Mouse (Mus musculus) midbrain, embryonic 10.5 days (tissue): ENCODE data around the gene Mcat. TPM values are rescaled to one million over a fixed set of nuclear protein-coding genes. Genes with fewer than 3 reads are reported as not detected.

Source experiments
- DNase-seq: peaks from one replicate; pipeline ENCODE4 v3.0.0-alpha.2; 2017; ENCODE audit warnings: low spot score
- H3K27ac ChIP-seq: fragments of 300-500 bp; sonication (generic); replicated peaks from 2 replicates; pipeline ENCODE4 v1.5.1; 2016; ENCODE audit warnings: mild to moderate bottlenecking
- H3K27me3 ChIP-seq: fragments of 300-500 bp; sonication (generic); 2 replicates; pipeline ENCODE4 v1.6.1; 2016; ENCODE audit warnings: low read depth, mild to moderate bottlenecking; ENCODE audit not compliant: poor library complexity, severe bottlenecking
- H3K36me3 ChIP-seq: fragments of 300-500 bp; sonication (generic); 2 replicates; pipeline ENCODE4 v1.6.1; 2016; ENCODE audit warnings: mild to moderate bottlenecking, moderate library complexity
- H3K4me1 ChIP-seq: fragments of 300-500 bp; sonication (generic); 2 replicates; pipeline ENCODE4 v1.6.1; 2016
- H3K4me3 ChIP-seq: fragments of 300-500 bp; sonication (generic); 2 replicates; pipeline ENCODE4 v1.5.1; 2016; ENCODE audit warnings: mild to moderate bottlenecking, moderate library complexity
- H3K9me3 ChIP-seq: fragments of 300-500 bp; sonication (generic); replicated peaks from 2 replicates; pipeline ENCODE4 v1.6.1; 2016; ENCODE audit warnings: mild to moderate bottlenecking
- WGBS: fragments of 180-500 bp; shearing (Covaris S2); methylation state at CpG from one replicate; pipeline ENCODE4 v1.1.7; 2016; 5-methylcytosine and 5-hydroxymethylcytosine counted together
- polyA plus RNA-seq: library from polyadenylated mRNA; unstranded; fragments of >200 nt; fragmentation: Nextera tagmentation; extraction: Ambion mirVana; gene quantifications from 2 replicates; pipeline ENCODE4 v1.2.1, GENCODE M21; 2016

The Mcat gene
- polyA plus RNA-seq, 1 experiment from 2014 or later = 46.2 TPM

DNA sequence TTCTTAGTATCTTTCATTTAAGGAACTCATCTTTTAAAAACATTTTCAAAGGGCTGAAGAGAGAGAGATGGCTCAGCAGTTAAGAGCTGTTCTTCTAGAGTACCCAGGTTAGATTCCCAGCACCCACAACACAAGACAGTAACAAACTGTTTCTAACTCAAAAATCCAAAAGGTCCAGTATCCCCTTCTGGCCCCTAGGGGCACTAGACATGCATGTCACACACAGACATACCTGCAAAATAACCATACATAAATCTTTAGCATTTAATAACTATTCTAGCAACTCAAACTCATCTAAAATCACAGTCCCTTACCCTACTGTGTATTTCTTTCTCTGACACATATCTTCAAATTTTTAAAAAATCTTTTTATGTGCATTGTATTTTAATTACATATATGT is 9.8 kb downstream of the Mcat start:
- no peak for DNase-seq
- H3K4me1 ChIP-seq = peaks cover 15% of the 10 kb centered on the region
- H3K27ac ChIP-seq = no peak overlapping the region
- no peaks in the 10 kb centered on the region for H3K27me3 ChIP-seq
- H3K9me3 ChIP-seq = no peaks in the 10 kb centered on the region; the same call in 1 of the 2 replicates
- no peak overlapping the region for H3K4me3 ChIP-seq
- peaks cover 49% of the 10 kb centered on the region for H3K36me3 ChIP-seq

DNA sequence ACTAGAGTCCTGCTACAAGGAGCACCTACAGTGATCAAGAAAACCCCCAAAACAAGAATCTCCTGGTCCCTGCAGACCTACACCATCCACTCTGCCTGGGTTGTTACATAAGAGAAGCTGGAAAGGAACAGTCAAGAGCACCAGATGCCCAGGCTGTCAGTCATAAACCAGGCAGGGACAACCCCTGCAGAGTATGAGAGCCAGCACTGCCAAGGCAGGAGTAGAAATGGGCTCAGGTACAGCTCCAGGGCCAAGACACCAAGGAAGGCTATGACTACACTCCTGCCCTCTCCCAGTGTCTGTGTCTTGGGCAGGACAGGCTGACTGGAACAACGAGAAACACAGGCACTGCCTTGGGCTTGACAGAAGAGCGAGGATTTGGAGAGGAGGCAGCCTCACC is 13.4 kb downstream of the Mcat start:
- 89% methylated on average over 2 of the region's 2 CpGs for WGBS
- H3K36me3 ChIP-seq = peaks cover 86% of the 10 kb centered on the region
- H3K27ac ChIP-seq = no peak overlapping the region
- H3K4me1 ChIP-seq = peaks cover 8% of the 10 kb centered on the region
- no peak overlapping the region for H3K4me3 ChIP-seq
- no peaks in the 10 kb centered on the region; the same call in 1 of the 2 replicates for H3K9me3 ChIP-seq
- no peaks in the 10 kb centered on the region for H3K27me3 ChIP-seq
- DNase-seq = no peak

DNA sequence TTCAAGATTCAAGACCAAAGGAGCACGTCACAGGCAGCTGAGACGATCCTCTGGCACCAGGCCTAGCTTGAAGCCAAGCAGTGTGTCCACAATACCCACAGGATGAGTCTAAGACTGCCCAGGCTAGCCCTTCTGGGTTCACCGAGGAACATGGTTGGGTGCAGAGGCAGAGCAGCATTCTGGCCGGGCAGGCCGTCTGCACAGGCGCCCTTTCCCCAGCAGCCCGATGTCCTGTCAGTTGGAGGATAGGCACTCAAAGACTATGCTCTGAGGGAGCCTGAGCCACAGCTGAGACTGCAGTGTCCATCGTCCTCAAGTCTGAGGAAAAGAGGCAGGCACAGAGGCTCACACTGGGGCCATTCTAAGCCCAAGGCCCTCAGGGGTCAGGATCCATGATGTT is 16.4 kb downstream of the Mcat start:
- WGBS = 92% methylated on average over 8 of the region's 8 CpGs
- peaks cover 76% of the 10 kb centered on the region for H3K36me3 ChIP-seq
- H3K4me3 ChIP-seq = no peak overlapping the region
- DNase-seq = no peak
- 0 out of 2 replicates have a peak, but pooled peaks cover 3% of the 10 kb centered on the region for H3K4me1 ChIP-seq
- no peaks in the 10 kb centered on the region for H3K27me3 ChIP-seq
- H3K9me3 ChIP-seq = no peaks in the 10 kb centered on the region
- H3K27ac ChIP-seq = no peak overlapping the region

DNA sequence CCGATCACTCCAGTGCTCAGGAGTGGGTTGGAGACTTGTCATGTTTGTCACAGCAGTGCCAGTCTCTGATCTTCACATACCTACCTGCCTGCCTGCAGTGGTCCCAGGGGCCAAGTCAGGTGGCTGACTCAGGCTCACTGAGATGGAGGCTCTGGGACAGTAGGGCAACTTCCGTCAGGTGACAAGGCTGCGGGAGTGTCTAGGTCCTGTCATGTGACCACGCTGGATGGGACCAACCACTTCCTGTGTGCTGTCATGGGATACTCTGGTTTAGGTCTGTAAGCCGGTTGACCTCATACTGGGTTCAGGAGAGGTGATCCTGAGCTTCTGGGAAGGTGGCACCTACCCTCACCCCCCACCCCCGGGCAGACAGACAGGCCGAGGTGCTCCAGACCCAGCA is 17.6 kb downstream of the Mcat start:
- H3K9me3 ChIP-seq = no peaks in the 10 kb centered on the region
- no peak overlapping the region for H3K27ac ChIP-seq
- H3K27me3 ChIP-seq = no peaks in the 10 kb centered on the region
- 96% methylated on average over 7 of the region's 7 CpGs for WGBS
- 0 out of 2 replicates have a peak, but pooled peaks cover 3% of the 10 kb centered on the region for H3K4me1 ChIP-seq
- H3K36me3 ChIP-seq = peaks cover 65% of the 10 kb centered on the region
- no peak overlapping the region for H3K4me3 ChIP-seq
- DNase-seq = no peak

DNA sequence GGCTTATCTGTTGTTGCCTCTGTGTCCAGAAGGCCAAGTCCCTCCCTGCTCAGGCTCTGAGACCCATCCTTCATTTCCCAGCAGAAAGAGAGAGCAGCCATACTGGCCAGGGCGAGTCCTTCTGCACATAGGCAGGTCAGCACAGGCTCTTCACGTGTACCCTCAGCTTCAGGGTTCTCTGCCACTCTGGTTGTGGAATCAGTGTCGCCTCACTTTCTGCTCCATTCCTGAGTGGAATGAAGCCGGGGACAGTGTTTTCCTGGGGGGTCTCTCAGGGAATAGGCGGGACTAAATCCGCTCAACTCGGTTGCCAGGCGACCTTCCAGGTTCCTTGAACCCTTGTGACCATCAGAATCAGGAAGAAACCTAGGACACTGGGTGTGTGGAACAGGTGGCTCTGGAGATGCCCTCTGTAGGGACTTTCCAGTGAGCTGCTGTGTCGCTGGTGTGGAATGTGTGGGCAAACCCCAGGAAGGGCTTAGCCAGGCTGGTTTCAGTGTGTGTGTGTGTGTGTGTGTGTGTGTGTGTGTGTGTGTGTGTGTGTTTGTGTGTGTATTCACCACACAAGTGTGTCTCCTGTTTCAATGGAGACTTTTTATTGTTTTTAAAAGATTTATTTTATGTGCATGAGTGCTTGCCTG is 21.8 kb downstream of the Mcat start:
- Histone ChIP-seq H3K27ac (no peak overlapping the region), H3K9me3 (no peaks in the 10 kb centered on the region), H3K27me3 (no peaks in the 10 kb centered on the region), H3K4me3 (no peak overlapping the region), H3K36me3 (peaks cover 22% of the 10 kb centered on the region), H3K4me1 (0 out of 2 replicates have a peak, but pooled peaks cover 3% of the 10 kb centered on the region)
- no peak for DNase-seq
- WGBS = 80% methylated on average over 9 of the region's 9 CpGs

DNA sequence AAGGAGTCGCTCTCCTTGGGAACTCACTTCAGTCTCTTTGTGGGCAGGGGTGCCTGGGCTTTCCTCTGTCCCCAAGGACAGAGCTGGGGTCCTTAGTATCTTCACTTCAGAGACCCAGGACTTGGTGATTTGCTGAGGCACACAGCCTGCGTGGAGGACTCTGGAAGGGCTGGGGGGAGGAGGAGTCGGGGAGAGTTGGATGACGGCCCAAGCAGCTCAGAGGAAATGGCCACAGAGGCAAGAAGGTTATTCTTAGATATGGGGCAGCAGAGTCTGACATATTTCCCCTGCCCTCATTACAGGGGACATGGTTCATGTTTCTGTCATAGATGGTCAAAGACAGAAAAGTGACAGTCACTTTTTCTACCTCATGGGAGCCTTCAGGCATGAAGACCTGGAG is 23.7 kb downstream of the Mcat start:
- Histone ChIP-seq H3K4me1 (0 out of 2 replicates have a peak, but pooled peaks cover 3% of the 10 kb centered on the region), H3K9me3 (no peaks in the 10 kb centered on the region), H3K27ac (no peak overlapping the region), H3K27me3 (no peaks in the 10 kb centered on the region), H3K36me3 (0 out of 2 replicates have a peak, but pooled peaks cover 3% of the 10 kb centered on the region), H3K4me3 (no peak overlapping the region)
- no peak for DNase-seq
- 78% methylated on average over 4 of the region's 4 CpGs for WGBS

DNA sequence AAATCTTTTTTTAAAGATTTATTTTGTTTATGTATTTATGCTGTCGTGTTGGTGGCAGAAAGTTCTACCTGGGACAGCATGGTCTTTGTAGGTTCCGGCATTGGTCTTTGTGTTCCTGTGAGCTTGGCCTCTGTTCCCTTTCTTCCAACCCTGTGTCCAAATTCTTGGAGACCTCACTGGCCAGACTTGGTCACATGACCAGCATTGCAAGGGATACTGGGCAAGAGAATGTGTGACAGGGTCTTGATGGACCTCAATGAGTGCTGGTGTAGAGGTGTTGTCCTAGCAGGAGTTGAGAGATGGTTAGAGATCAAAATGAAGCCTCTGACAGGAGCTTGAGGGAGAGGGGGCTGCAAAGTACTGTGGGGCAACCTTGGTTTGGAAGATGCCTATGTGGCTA is 24.7 kb downstream of the Mcat start:
- Histone ChIP-seq H3K4me1 (no peaks in the 10 kb centered on the region), H3K27ac (no peak overlapping the region), H3K4me3 (no peak overlapping the region), H3K36me3 (no peaks in the 10 kb centered on the region), H3K27me3 (no peaks in the 10 kb centered on the region), H3K9me3 (no peaks in the 10 kb centered on the region)
- WGBS = 94% methylated on average over 2 of the region's 2 CpGs
- DNase-seq = no peak

DNA sequence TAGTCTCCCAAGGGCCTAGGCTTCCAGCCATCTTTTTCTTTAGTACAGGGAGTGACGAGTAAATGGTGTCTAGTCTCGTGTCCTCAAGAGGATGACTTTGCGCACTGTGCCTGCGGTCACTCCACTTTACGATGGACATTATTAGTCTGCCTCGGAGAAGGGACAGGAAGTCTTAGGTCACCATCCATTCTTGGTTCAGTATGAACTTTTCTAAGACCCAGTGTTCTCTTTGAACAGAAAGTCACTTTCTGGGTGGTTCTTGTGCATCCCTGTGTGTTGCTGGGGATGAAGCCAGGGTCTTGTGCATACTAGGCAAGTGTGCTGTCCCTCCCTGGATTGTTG is 27.7 kb downstream of the Mcat start:
- 91% methylated on average over 6 of the region's 6 CpGs for WGBS
- no peak for DNase-seq
- H3K4me1 ChIP-seq = no peaks in the 10 kb centered on the region
- no peaks in the 10 kb centered on the region for H3K27me3 ChIP-seq
- H3K27ac ChIP-seq = no peak overlapping the region
- no peaks in the 10 kb centered on the region for H3K9me3 ChIP-seq
- no peak overlapping the region for H3K4me3 ChIP-seq
- no peaks in the 10 kb centered on the region for H3K36me3 ChIP-seq

DNA sequence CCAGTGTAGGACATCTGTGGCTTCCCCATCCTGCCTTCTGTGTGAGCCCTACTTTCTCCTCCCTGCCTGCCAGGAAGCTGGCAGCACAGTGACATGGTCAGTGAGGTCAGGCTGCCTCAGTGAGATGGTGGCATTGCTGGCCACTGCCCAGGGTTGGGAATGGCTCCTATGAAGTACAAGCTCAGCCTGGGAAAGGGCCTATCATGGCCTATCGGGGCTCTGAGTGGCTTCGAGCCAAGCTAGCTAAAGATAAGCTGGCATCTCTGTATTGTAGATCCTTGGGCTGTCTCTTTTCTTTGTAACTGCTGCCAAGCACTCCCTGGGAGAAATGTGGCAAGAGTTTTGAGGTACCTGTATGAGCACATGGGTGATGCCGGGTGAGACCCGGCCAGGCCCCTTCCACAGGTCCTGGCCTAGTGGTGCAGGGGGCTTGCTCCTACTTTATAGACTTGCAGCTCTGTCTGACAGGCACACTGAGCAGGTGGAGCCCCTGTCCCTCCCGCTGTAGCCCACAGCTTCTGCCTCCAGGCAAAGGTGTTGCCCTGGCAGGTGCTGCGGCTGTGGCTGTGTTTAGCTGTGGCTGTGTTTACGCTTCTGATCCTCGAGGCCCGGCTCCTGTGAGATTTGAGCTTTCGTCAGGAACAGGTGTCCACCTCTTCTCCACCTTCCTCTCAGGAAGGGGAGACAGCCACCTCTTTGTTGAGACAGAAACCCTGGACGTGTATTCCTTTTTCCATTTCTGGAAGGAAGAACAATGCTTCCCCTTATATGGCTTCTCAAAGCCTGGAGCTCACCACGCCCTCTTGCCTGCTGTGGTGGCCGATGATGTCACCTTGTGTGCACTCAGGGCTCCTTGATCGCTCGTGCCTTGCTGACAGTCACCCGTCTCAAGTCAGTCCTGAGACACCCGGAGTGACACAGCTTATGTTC is 28.4 kb downstream of the Mcat start:
- WGBS = 89% methylated on average over 17 of the region's 17 CpGs
- Histone ChIP-seq H3K9me3 (no peaks in the 10 kb centered on the region), H3K27ac (no peak overlapping the region), H3K4me1 (no peaks in the 10 kb centered on the region), H3K36me3 (no peaks in the 10 kb centered on the region), H3K27me3 (peaks cover 4% of the 10 kb centered on the region; the same call in 1 of the 2 replicates), H3K4me3 (no peak overlapping the region)
- DNase-seq = no peak

DNA sequence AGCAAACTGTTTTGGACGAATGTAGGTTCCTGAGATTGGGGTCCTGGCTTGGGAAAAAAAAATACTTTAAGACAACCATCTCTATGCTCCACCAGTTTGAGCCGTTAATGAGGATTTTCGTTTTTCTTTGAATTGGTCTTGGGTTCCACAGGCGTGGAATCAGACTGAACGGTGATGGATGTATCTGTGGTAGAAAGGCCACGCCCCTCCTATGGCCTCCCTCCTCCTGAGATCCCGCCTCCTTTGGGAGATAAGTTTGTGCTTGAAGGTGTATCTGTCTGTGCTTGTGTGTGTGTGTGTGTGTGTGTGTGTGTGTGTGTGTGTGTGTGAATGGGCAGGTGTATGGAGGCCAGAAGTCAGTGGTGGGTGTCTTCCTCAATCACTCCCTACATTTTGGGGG is 31.0 kb downstream of the Mcat start:
- Histone ChIP-seq H3K27ac (no peak overlapping the region), H3K4me3 (no peak overlapping the region), H3K36me3 (no peaks in the 10 kb centered on the region), H3K4me1 (peaks cover 1% of the 10 kb centered on the region; the same call in 1 of the 2 replicates), H3K9me3 (no peaks in the 10 kb centered on the region), H3K27me3 (peaks cover 30% of the 10 kb centered on the region)
- no peak for DNase-seq
- WGBS = 86% methylated on average over 7 of the region's 7 CpGs

DNA sequence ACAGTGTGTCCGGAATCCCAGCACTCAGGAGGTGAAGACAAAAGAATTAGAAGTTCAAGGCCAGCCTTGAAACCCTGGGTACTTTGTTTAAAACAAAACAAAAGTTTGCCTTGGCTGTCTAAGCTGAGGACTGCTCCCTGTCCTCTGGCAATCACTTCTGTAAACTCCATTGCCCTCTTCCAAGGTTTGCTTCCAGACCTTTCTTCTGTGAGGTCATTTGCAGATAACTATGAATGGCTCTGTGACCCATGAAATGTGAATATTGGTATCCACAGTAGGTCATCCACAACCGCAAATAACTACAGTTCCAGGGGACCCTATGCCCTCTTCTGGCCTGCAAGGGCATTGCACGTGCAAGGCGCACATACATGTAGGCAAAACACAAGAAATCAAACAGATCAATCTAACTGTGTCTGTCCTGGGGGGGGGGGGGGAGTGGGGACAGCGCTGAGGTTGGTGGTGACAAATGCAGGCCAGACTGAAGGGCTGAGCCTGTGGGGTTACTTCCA is 31.6 kb downstream of the Mcat start:
- H3K27me3 ChIP-seq = peaks cover 36% of the 10 kb centered on the region
- H3K4me3 ChIP-seq = no peak overlapping the region
- no peak overlapping the region for H3K27ac ChIP-seq
- WGBS = 78% methylated on average over 5 of the region's 5 CpGs
- peaks cover 7% of the 10 kb centered on the region for H3K4me1 ChIP-seq
- no peaks in the 10 kb centered on the region for H3K9me3 ChIP-seq
- no peak for DNase-seq
- no peaks in the 10 kb centered on the region for H3K36me3 ChIP-seq

DNA sequence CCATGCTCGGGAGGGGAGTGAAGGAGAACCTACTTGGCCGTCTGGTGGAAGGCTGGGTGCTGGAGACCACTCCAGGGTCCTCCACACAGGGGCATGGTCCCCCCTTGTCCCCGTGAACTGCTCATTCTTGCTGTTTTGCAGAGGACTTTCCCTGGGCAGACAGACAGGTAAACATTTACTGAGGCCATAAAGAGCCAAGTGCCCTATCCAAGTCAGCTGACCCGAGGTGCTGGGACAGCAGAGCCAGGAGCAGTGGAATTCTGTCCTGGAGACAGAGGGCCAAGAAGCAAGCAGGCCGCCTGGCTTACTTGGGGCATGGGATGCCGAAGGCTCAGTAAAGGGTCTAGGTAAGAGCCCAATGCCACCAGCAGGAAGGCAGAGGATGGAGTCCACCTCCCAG is 32.9 kb downstream of the Mcat start:
- H3K9me3 ChIP-seq = no peaks in the 10 kb centered on the region
- peaks cover 20% of the 10 kb centered on the region for H3K4me1 ChIP-seq
- H3K27ac ChIP-seq = no peak overlapping the region
- no peak overlapping the region for H3K4me3 ChIP-seq
- 83% methylated on average over 6 of the region's 6 CpGs for WGBS
- H3K36me3 ChIP-seq = no peaks in the 10 kb centered on the region
- DNase-seq = no peak
- peaks cover 49% of the 10 kb centered on the region for H3K27me3 ChIP-seq

DNA sequence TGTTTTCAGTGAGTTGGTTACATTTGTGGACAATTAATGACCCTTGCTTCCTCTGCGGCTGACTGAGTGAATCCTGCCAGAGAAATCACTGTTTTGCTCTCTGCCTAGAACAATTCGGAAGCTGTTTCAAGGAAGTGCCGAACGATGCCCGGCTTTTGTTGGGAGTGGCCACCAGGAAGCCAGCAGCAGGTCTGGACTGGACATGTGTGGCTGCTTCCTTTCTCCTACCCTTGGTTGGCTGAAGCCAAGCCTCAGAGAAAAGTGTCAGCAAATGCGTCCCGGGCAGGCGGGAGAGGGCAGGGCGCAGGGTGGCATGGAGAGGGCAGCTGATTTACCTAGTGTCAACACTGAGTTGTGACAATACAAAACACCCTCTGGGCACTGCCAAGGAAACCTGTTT is 33.4 kb downstream of the Mcat start:
- no peak for DNase-seq
- Histone ChIP-seq H3K4me1 (peaks cover 24% of the 10 kb centered on the region), H3K36me3 (no peaks in the 10 kb centered on the region), H3K27ac (no peak overlapping the region), H3K27me3 (peaks cover 54% of the 10 kb centered on the region), H3K4me3 (no peak overlapping the region), H3K9me3 (no peaks in the 10 kb centered on the region)
- WGBS = 88% methylated on average over 9 of the region's 9 CpGs
